Mouse (Mus musculus): ENCODE data around the gene Pkn2.

- no peak for TF ChIP-seq POLR2A (IDR thresholded peaks at IDR 0.05; ENCODE audit: low read depth, low read length)
- no peak for TF ChIP-seq CTCF (IDR thresholded peaks at IDR 0.05; ENCODE audit: extremely low read depth, insufficient read depth, insufficient read length, insufficient replicate concordance)
These were observed 58.2 kb downstream of the Pkn2 start for GRCm38 (mm10) chr3:142823606-142824005.

Measured in spleen, adult 2 months (tissue).